In the genomic region with DNA sequence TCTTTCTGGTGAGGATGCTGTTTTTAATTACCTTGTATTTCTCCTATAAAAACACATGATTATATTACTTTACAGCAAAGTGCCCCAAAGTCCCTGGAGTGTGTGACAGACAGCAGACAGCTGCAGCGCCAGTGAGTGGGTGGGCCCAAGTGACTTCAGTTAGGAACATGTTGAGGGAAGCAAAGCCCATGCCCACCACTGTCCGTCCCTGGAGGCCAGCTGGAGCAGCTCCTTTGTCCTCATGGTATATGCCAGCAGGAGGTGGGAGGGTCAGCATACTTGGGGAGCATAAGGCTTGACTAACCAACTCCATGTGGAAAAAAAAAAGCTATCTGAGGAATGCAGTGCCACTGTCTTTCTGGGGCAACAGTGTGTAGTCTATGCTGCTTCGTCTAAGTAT, we compare ENCODE assay signal across 16 mouse cellular contexts.
DNase-seq lines count a peak whose midpoint lies in the region; ATAC-seq and TF ChIP-seq lines count a peak whose summit lies in the region.
"Had no signal": no experiment of that assay in that cellular context is flagged by ENCODE, and none has a peak within 500 bp of the region (broad histone marks: within the 10 kb centered on the region; RNA-seq: fewer than 3 reads in every experiment).

No protein-coding gene starts in this region.

- no peaks in the 10 kb centered on the region for H3K9me3 ChIP-seq in kidney, embryonic 16.5 days (ENCODE audit: low read length)
- H3K9me3 ChIP-seq in embryonic facial prominence, embryonic 11.5 days (replicated peaks; ENCODE audit: control insufficient read depth, low read length), result no peaks in the 10 kb centered on the region
- H3K9me3 ChIP-seq: heart, embryonic 12.5 days; limb, embryonic 15.5 days; midbrain, embryonic 15.5 days; neural tube, embryonic 12.5 days had no signal

- no peaks in the 10 kb centered on the region for H3K27me3 ChIP-seq in kidney, embryonic 16.5 days (ENCODE audit: insufficient read depth, low read length)
- H3K27me3 ChIP-seq in Patski, result no peaks in the 10 kb centered on the region
- H3K27me3 ChIP-seq in embryonic facial prominence, embryonic 11.5 days (ENCODE audit: control insufficient read depth, insufficient read depth, low read length), result no peaks in the 10 kb centered on the region
- H3K27me3 ChIP-seq: heart, embryonic 12.5 days; limb, embryonic 15.5 days; midbrain, embryonic 15.5 days; neural tube, embryonic 12.5 days had no signal

- DNase-seq in kidney, postnatal 25 days, result no peak
- peak; percentile 41 for DNase-seq in Patski (ENCODE audit: low read depth, low spot score)
- peak; percentile 20 for DNase-seq in embryonic facial prominence, embryonic 11.5 days (ENCODE audit: low spot score)
- DNase-seq in mesoderm, embryonic 11.5 days (ENCODE audit: low read depth, low spot score), result peak; percentile 54
- no peak for DNase-seq in layer of hippocampus, adult 9-10 months (ENCODE audit: low spot score)
- no peak for DNase-seq in thymus, postnatal 10 days (ENCODE audit: low spot score in 2 of 2)
- DNase-seq: adrenal gland, postnatal 25 days; cerebellum, postnatal 25 days; liver, postnatal 0 days; thymus, adult 2 months had no signal

- in situ Hi-C loops in Patski (cut with MboI; ENCODE audit: low pct_unique_long_range_greater_than_20kb), result no loop called here

- POLR2A ChIA-PET in Patski (lab: Charles Lee), result interaction anchor here (0.9 to 1.6 kb wide), 2 partner anchors 25 to 41 kb away, joined by 3 read pairs; no protein-coding TSS in a partner anchor

- peak; percentile 53 for ATAC-seq in kidney, embryonic 16.5 days (ENCODE audit: low FRiP score, low TSS enrichment)
- peak; percentile 89 for ATAC-seq in Patski
- no peak for ATAC-seq in embryonic facial prominence, embryonic 11.5 days (replicated peaks; ENCODE audit: insufficient number of reproducible peaks, low FRiP score, low TSS enrichment, low read depth)
- ATAC-seq: inflammation-experienced regulatory T-cells, adult 6 months; liver, postnatal 0 days; midbrain, embryonic 15.5 days had no signal

- peaks cover 21% of the 10 kb centered on the region for H3K36me3 ChIP-seq in kidney, embryonic 16.5 days (ENCODE audit: insufficient read depth, low read length)
- H3K36me3 ChIP-seq in embryonic facial prominence, embryonic 11.5 days (replicated peaks; ENCODE audit: control insufficient read depth, insufficient read depth, low read depth, low read length), result no peaks in the 10 kb centered on the region; the same call in 1 of the 2 replicates

- no peak overlapping the region for H3K4me2 ChIP-seq in kidney, embryonic 16.5 days (replicated peaks; ENCODE audit: low read depth, low read length)
- no peak overlapping the region for H3K4me2 ChIP-seq in embryonic facial prominence, embryonic 11.5 days (ENCODE audit: low read depth, low read length)
- H3K4me2 ChIP-seq: heart, embryonic 12.5 days; limb, embryonic 15.5 days; midbrain, embryonic 15.5 days; neural tube, embryonic 12.5 days had no signal

- no peak overlapping the region for H3K4me3 ChIP-seq in kidney, embryonic 16.5 days (ENCODE audit: low read length)
- H3K4me3 ChIP-seq in embryonic facial prominence, embryonic 11.5 days (ENCODE audit: low read depth, low read length), result no peak overlapping the region
- H3K4me3 ChIP-seq: heart, embryonic 12.5 days; limb, embryonic 15.5 days; midbrain, embryonic 15.5 days; neural tube, embryonic 12.5 days had no signal

- no peak for TF ChIP-seq CTCF in Patski (IDR thresholded peaks at IDR 0.05)

- CTCF ChIA-PET in Patski (lab: Charles Lee), result interaction anchor here (0.9 to 2.5 kb wide), 6 partner anchors 12 to 365 kb away, joined by 3 to 6 read pairs (median 4); no protein-coding TSS in a partner anchor

- WGBS in kidney, embryonic 16.5 days, result 42% methylated on average over 3 of the region's 3 CpGs
- 45% methylated on average over 3 of the region's 3 CpGs for WGBS in embryonic facial prominence, embryonic 11.5 days

- no peak overlapping the region for H3K9ac ChIP-seq in kidney, embryonic 16.5 days (replicated peaks; ENCODE audit: low read length)
- H3K9ac ChIP-seq in embryonic facial prominence, embryonic 11.5 days (replicated peaks; ENCODE audit: low read length), result no peak overlapping the region
- H3K9ac ChIP-seq: heart, embryonic 12.5 days; limb, embryonic 15.5 days; liver, postnatal 0 days; midbrain, embryonic 15.5 days; neural tube, embryonic 12.5 days had no signal

- H3K27ac ChIP-seq in kidney, embryonic 16.5 days (ENCODE audit: low read length), result peak overlapping the region; percentile 63; the same call in 1 of the 2 replicates
- no peak overlapping the region for H3K27ac ChIP-seq in embryonic facial prominence, embryonic 11.5 days (replicated peaks; ENCODE audit: low read depth, low read length)
- H3K27ac ChIP-seq: midbrain, embryonic 15.5 days; neural tube, embryonic 12.5 days had no signal

- H3K4me1 ChIP-seq in kidney, embryonic 16.5 days (ENCODE audit: insufficient read depth, low read length), result peaks cover 36% of the 10 kb centered on the region
- no peaks in the 10 kb centered on the region; the same call in 1 of the 2 replicates for H3K4me1 ChIP-seq in embryonic facial prominence, embryonic 11.5 days (ENCODE audit: control insufficient read depth, insufficient read depth, low read length)

Comparison
In these comparisons a context has a peak if more than half of its experiments do, and no peak if none do; other contexts are left out.
1. DNase-seq: peak in Patski (single experiment), embryonic facial prominence, embryonic 11.5 days (single experiment) and mesoderm, embryonic 11.5 days (single experiment); none in kidney, postnatal 25 days (0 of 2), layer of hippocampus, adult 9-10 months (single experiment) and thymus, postnatal 10 days (0 of 2).